Mouse (Mus musculus) olfactory bulb, adult 2 months (tissue): ENCODE data around the gene Angptl6. TPM values are rescaled to one million over a fixed set of nuclear protein-coding genes. Genes with fewer than 3 reads are reported as not detected.

Source experiments
- H3K27ac ChIP-seq: fragments of 200-500 bp; 2 replicates; pipeline ENCODE4 v1.5.1; 2012; ENCODE audit warnings: low read depth, low read length; ENCODE audit not compliant: insufficient read depth
- H3K4me1 ChIP-seq: fragments of 200-500 bp; 2 replicates; pipeline ENCODE4 v1.6.1; 2012; ENCODE audit warnings: low read length; ENCODE audit not compliant: control insufficient read depth, insufficient read depth
- H3K4me3 ChIP-seq: fragments of 200-500 bp; 2 replicates; pipeline ENCODE4 v1.5.1; 2012; ENCODE audit warnings: mild to moderate bottlenecking, low read depth, low read length, moderate library complexity; ENCODE audit not compliant: insufficient read depth
- CTCF ChIP-seq: fragments of 200-500 bp; IDR thresholded peaks from 2 replicates; pipeline ENCODE4 v1.5.1; 2012; ENCODE audit warnings: low read depth, mild to moderate bottlenecking, low read length, moderate library complexity; ENCODE audit not compliant: insufficient read depth
- POLR2A ChIP-seq: fragments of 200-500 bp; IDR thresholded peaks from 2 replicates; pipeline ENCODE4 v1.6.1; 2012; ENCODE audit warnings: mild to moderate bottlenecking, low read depth, low read length, moderate library complexity; ENCODE audit not compliant: insufficient read depth
- WGBS: fragments of 180-500 bp; shearing (Covaris S2); methylation state at CpG from one replicate; pipeline ENCODE4 v1.1.7; 2018; 5-methylcytosine and 5-hydroxymethylcytosine counted together
- polyA plus RNA-seq: library from polyadenylated mRNA; stranded (reverse); fragments of >200 nt; gene quantifications from 2 replicates; pipeline ENCODE4 v1.2.4, GENCODE M21; 2012; ENCODE audit warnings: low replicate concordance; ENCODE audit not compliant: missing spikeins, insufficient read depth, insufficient read length

The Angptl6 gene
- not detected in 2 replicates for polyA plus RNA-seq

- peaks cover 14% of the 10 kb centered on the region for H3K4me1 ChIP-seq
- peak within 1 kb of the TSS; percentile 58 for H3K4me3 ChIP-seq
- WGBS = 90% methylated on average over 13 of the region's 13 CpGs
- peak within 1 kb of the TSS; percentile 89 for H3K27ac ChIP-seq
- TF ChIP-seq CTCF (no peak), POLR2A (no peak)
Measured at GRCm38 (mm10) chr9:20879097-20879792, at the start of gene Angptl6. TSS of gene Angptl6 (minus strand) at chr9:20879727.

GRCm38 (mm10) chr9:20923258-20923657 lies 43.7 kb upstream of the Angptl6 start:
- Histone ChIP-seq H3K4me3 (no peak overlapping the region), H3K27ac (no peak overlapping the region), H3K4me1 (no peaks in the 10 kb centered on the region)
- WGBS = 93% methylated on average over 3 of the region's 3 CpGs
- TF ChIP-seq POLR2A (no peak), CTCF (no peak)

- WGBS = 80% methylated on average over 4 of the region's 4 CpGs
- TF ChIP-seq POLR2A (no peak), CTCF (no peak)
- Histone ChIP-seq H3K4me3 (no peak overlapping the region), H3K4me1 (no peaks in the 10 kb centered on the region), H3K27ac (no peak overlapping the region)
Measured at GRCm38 (mm10) chr9:20916160-20916559, 36.6 kb upstream of the Angptl6 start.

- no peak overlapping the region for H3K27ac ChIP-seq
- WGBS = 60% methylated on average over 9 of the region's 9 CpGs
- TF ChIP-seq POLR2A (no peak), CTCF (no peak)
- H3K4me1 ChIP-seq = no peaks in the 10 kb centered on the region
- H3K4me3 ChIP-seq = no peak overlapping the region
Measured at GRCm38 (mm10) chr9:20909948-20910347, 30.4 kb upstream of the Angptl6 start.

- Histone ChIP-seq H3K4me3 (no peak overlapping the region), H3K4me1 (peaks cover 10% of the 10 kb centered on the region), H3K27ac (no peak overlapping the region)
- 39% methylated on average over 6 of the region's 6 CpGs for WGBS
- TF ChIP-seq CTCF (no peak), POLR2A (no peak)
Measured at GRCm38 (mm10) chr9:20902174-20902491, 22.6 kb upstream of the Angptl6 start.

GRCm38 (mm10) chr9:20901466-20902173 lies 22.1 kb upstream of the Angptl6 start:
- TF ChIP-seq CTCF = no peak
- TF ChIP-seq POLR2A = no peak
- peaks cover 10% of the 10 kb centered on the region for H3K4me1 ChIP-seq
- no peak overlapping the region for H3K4me3 ChIP-seq
- no peak overlapping the region for H3K27ac ChIP-seq
- 11% methylated on average over 13 of the region's 13 CpGs for WGBS

- TF ChIP-seq POLR2A (peak; percentile 43; the same call in 1 of the 2 replicates), CTCF (peak; percentile 75)
- peak within 1 kb of the TSS; percentile 82 for H3K4me3 ChIP-seq
- H3K27ac ChIP-seq = no peak within 1 kb of the TSS
- H3K4me1 ChIP-seq = peaks cover 14% of the 10 kb centered on the region
- 3% methylated on average over 34 of the region's 34 CpGs for WGBS
Measured at GRCm38 (mm10) chr9:20898511-20899073, 19.1 kb upstream of the Angptl6 start, which contains the start of gene Eif3g. TSS of gene Eif3g (minus strand) at chr9:20898623.

GRCm38 (mm10) chr9:20897736-20898510 lies 18.4 kb upstream of the Angptl6 start:
- WGBS = 5% methylated on average over 39 of the region's 39 CpGs
- H3K27ac ChIP-seq = no peak overlapping the region
- no peak for TF ChIP-seq CTCF
- TF ChIP-seq POLR2A = no peak
- peak overlapping the region; percentile 82 for H3K4me3 ChIP-seq
- peaks cover 14% of the 10 kb centered on the region for H3K4me1 ChIP-seq

GRCm38 (mm10) chr9:20895382-20895781 lies 15.9 kb upstream of the Angptl6 start:
- Histone ChIP-seq H3K4me1 (peaks cover 12% of the 10 kb centered on the region), H3K4me3 (no peak overlapping the region), H3K27ac (no peak overlapping the region)
- 95% methylated on average over 9 of the region's 9 CpGs for WGBS
- TF ChIP-seq CTCF = no peak
- no peak for TF ChIP-seq POLR2A
